Mouse (Mus musculus) urinary bladder, adult 2 months (tissue): ENCODE data around the gene Castor2. TPM values are rescaled to one million over a fixed set of nuclear protein-coding genes. Genes with fewer than 3 reads are reported as not detected.

Experiments used
- polyA plus RNA-seq: library from polyadenylated mRNA; depleted of rRNA; stranded (reverse); fragments of >200 nt; gene quantifications from 2 replicates; pipeline ENCODE4 v1.2.3, GENCODE M21; 2012; rRNA removed

The Castor2 gene
- polyA plus RNA-seq, 1 experiment, result 6.5 TPM

Other genes starting within 250 kb of the Castor2 start
- gene Rcc1l, start 77.1 kb downstream of the Castor2 start, polyA plus RNA-seq, result 14.4 and 18.2 TPM in 2 replicates
- 9.4 and 10.9 TPM in 2 replicates for gene Gtf2ird2, start 84.3 kb downstream of the Castor2 start, polyA plus RNA-seq
- gene Ncf1, start 129.9 kb downstream of the Castor2 start, polyA plus RNA-seq, result 18.8 and 30.3 TPM in 2 replicates
- gene Gtf2i, start 215.0 kb downstream of the Castor2 start, polyA plus RNA-seq, result 152 and 161 TPM in 2 replicates